Mouse (Mus musculus) stomach, embryonic 16.5 days (tissue): ENCODE measurements around the gene Pom121l2. TPM values are rescaled to one million over a fixed set of nuclear protein-coding genes. Genes with fewer than 3 reads are reported as not detected.
A peak's percentile ranks its signal among the peaks of the same experiment; 100 is the strongest.

Source experiments
- ATAC-seq: fragments of 200-750 bp; cut with Nextera tagmentation; 2 replicates; pipeline ENCODE4 v1.8.0; 2017; ENCODE audit warnings: moderate number of reproducible peaks, moderate TSS enrichment; ENCODE audit not compliant: insufficient read depth, low FRiP score
- H3K27ac ChIP-seq: fragments of 300-500 bp; sonication (generic); 2 replicates; pipeline ENCODE4 v1.5.1; 2014; ENCODE audit warnings: low read length
- H3K27me3 ChIP-seq: fragments of 300-500 bp; sonication (generic); 2 replicates; pipeline ENCODE4 v1.6.1; 2014; ENCODE audit warnings: low read length, control low read depth, mixed read lengths; ENCODE audit not compliant: control insufficient read depth, insufficient read depth
- H3K36me3 ChIP-seq: fragments of 300-500 bp; sonication (generic); 2 replicates; pipeline ENCODE4 v1.6.1; 2014; ENCODE audit warnings: low read length; ENCODE audit not compliant: control insufficient read depth, insufficient read depth
- H3K4me1 ChIP-seq: fragments of 300-500 bp; sonication (generic); 2 replicates; pipeline ENCODE4 v1.6.1; 2014; ENCODE audit warnings: low read length, control low read depth, mixed read lengths; ENCODE audit not compliant: control insufficient read depth, insufficient read depth
- H3K4me2 ChIP-seq: fragments of 300-500 bp; sonication (generic); 2 replicates; pipeline ENCODE4 v1.6.1; 2014; ENCODE audit warnings: low read depth, low read length, mixed read lengths
- H3K4me3 ChIP-seq: fragments of 300-500 bp; sonication (generic); replicated peaks from 2 replicates; pipeline ENCODE4 v1.5.1; 2014; ENCODE audit warnings: mild to moderate bottlenecking, low read length
- H3K9ac ChIP-seq: fragments of 300-500 bp; sonication (generic); 2 replicates; pipeline ENCODE4 v1.6.1; 2014; ENCODE audit warnings: low read length
- H3K9me3 ChIP-seq: fragments of 300-500 bp; sonication (generic); replicated peaks from 2 replicates; pipeline ENCODE4 v1.6.1; 2016; ENCODE audit warnings: low read length, control low read depth; ENCODE audit not compliant: control insufficient read depth
- WGBS: fragments of 180-500 bp; shearing (Covaris S2); extraction: QIAGEN DNeasy Blood & Tissue Kit; methylation state at CpG from one replicate; pipeline ENCODE4 v1.1.7; 2014; 5-methylcytosine and 5-hydroxymethylcytosine counted together
- polyA plus RNA-seq: library from polyadenylated mRNA; unstranded; fragments of >200 nt; fragmentation: Nextera tagmentation; extraction: Ambion mirVana; gene quantifications from 2 replicates; pipeline ENCODE4 v1.2.1, GENCODE M21; 2015

The Pom121l2 gene
- 0.09 TPM in 1 of 2 replicates, not detected in the other for polyA plus RNA-seq

GRCm38 (mm10) chr13:21980981-21981802 is at the start of gene Pom121l2:
Gene Pom121l2 (plus strand): TSS chr13:21981194.
- no peak within 1 kb of the TSS for H3K27ac ChIP-seq
- no peaks in the 10 kb centered on the region for H3K36me3 ChIP-seq
- H3K4me2 ChIP-seq, result peak within 1 kb of the TSS; percentile 97
- ATAC-seq, result peak; percentile 80; the same call in 1 of the 2 replicates
- H3K9ac ChIP-seq, result peak within 1 kb of the TSS; percentile 75
- H3K4me1 ChIP-seq, result peaks cover 7% of the 10 kb centered on the region; the same call in 1 of the 2 replicates
- no peaks in the 10 kb centered on the region for H3K9me3 ChIP-seq
- WGBS, result under 1% methylated on average over 58 of the region's 58 CpGs
- peaks cover 22% of the 10 kb centered on the region for H3K27me3 ChIP-seq
- H3K4me3 ChIP-seq, result peak within 1 kb of the TSS; percentile 54

DNA sequence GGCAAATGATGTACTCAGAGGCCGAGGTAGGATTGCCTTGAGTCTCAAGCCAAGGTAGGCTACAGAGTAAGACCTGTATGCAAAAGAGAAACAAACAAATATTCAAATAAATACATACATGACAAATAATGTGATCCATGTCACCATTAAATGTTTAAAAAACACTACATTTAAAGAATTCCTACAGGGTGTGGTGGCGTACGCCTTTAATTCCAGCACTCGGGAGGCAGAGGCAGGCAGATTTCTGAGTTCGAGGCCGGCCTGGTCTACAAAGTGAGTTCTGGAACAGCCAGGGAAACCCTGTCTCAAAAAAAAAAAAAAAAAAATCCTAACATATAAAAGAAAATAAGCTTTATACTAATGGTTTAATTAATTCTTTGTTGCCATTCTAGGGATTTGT is 49.3 kb upstream of the Pom121l2 start:
- no peak overlapping the region for H3K4me3 ChIP-seq
- no peaks in the 10 kb centered on the region for H3K4me1 ChIP-seq
- H3K27ac ChIP-seq, result no peak overlapping the region
- H3K36me3 ChIP-seq, result no peaks in the 10 kb centered on the region
- no peak overlapping the region for H3K9ac ChIP-seq
- no peaks in the 10 kb centered on the region for H3K9me3 ChIP-seq
- no peaks in the 10 kb centered on the region for H3K27me3 ChIP-seq
- ATAC-seq, result no peak
- H3K4me2 ChIP-seq, result no peak overlapping the region
- WGBS, result 69% methylated on average over 6 of the region's 6 CpGs

DNA sequence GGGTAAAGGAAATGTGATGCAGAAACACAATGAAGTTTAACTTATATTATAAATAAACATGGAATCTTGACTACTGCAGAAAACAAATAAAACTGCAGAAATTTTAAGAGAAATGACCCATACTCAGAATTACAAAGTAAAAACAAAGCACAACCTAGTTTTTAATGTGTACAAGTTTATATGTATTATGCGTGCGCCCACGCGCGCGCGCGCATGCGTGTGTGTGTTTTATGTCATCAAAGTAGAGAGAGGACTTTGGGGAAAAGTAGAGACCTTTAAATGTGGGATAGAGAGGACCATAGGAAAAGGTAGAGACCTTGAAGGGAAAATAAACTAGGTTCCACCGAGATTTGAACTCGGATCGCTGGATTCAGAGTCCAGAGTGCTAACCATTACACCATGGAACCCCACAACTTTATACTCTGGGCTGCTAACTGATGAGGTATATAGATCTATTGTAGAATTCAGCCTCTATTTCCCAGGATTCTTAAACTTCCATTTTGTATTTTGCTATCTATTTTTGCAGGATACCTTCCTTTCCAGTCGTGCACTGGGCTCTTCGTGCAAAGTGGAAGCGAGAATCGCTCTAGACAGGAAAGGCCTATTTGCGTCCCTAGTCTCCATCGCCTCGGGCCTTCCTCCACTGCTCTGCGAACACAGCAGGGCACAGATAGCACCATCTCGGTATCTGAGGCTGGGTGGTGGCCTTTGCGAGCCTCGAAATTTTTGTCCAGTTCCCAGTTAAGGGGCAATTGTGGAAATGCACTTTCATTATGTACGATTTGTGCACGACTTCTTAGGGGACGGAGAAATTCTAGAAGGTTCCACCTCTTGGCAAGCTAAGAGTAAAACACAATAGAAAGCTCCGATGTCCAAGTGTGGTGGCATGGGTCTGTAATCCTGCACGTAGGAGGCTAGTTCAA is 47.1 kb upstream of the Pom121l2 start:
- no peak for ATAC-seq
- Histone ChIP-seq H3K27ac (no peak overlapping the region), H3K9me3 (no peaks in the 10 kb centered on the region), H3K4me1 (no peaks in the 10 kb centered on the region), H3K4me2 (peak overlapping the region; percentile 38), H3K36me3 (no peaks in the 10 kb centered on the region), H3K4me3 (peak overlapping the region; percentile 23), H3K27me3 (no peaks in the 10 kb centered on the region), H3K9ac (0 out of 2 replicates have a peak overlapping the region, but pooled peaks have one; percentile 18)
- WGBS, result 27% methylated on average over 28 of the region's 28 CpGs

DNA sequence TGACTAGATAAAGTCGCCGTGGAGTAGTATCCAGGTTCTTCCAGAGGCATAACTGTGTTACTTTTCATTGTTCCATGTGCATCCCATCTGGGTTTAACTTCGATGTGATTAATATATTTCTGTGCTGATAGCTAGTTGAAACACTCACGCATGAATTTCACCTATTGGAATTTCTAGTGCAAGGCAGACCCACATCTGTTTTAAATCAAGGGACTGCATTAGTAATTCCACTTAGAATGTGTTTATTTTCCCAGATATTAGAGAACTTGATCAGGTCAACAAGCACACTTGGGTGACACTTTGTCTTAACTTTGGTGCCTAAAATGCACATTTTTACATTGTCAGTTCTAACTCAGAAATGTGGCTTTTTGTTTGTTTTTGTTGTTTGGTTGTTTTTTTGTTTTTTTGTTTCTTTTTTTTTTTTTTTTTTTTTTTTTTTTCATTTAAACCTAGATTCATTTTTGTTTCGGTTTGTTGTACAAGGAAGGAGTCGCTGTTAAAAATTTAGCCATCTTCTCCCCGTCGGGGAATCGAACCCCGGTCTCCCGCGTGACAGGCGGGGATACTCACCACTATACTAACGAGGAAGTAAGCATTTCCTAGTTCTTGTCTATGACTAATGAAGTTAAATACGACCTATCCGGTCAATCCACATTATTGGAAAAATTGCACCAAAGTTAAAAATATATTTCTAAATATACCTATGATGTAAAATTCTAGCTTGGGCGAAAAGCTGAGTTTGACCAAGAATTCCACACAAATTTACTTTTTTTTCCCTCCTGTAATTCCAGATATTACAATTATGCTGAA is 45.8 kb upstream of the Pom121l2 start:
- H3K4me1 ChIP-seq, result no peaks in the 10 kb centered on the region
- no peaks in the 10 kb centered on the region for H3K27me3 ChIP-seq
- H3K36me3 ChIP-seq, result no peaks in the 10 kb centered on the region
- H3K4me3 ChIP-seq, result no peak overlapping the region
- H3K9ac ChIP-seq, result no peak overlapping the region
- H3K9me3 ChIP-seq, result no peaks in the 10 kb centered on the region
- 16% methylated on average over 17 of the region's 17 CpGs for WGBS
- H3K27ac ChIP-seq, result no peak overlapping the region
- ATAC-seq, result no peak
- no peak overlapping the region for H3K4me2 ChIP-seq

GRCm38 (mm10) chr13:21935833-21936232 is 45.2 kb upstream of the Pom121l2 start:
- no peak for ATAC-seq

GRCm38 (mm10) chr13:21936968-21937367 is 44.0 kb upstream of the Pom121l2 start:
- H3K4me3 ChIP-seq, result peak overlapping the region; percentile 22

More at GRCm38 (mm10) chr13:21935833-21936232, 45.2 kb upstream of the Pom121l2 start:
- Histone ChIP-seq H3K9ac (no peak overlapping the region), H3K4me3 (peak overlapping the region; percentile 21), H3K4me2 (peak overlapping the region; percentile 33), H3K4me1 (no peaks in the 10 kb centered on the region), H3K36me3 (no peaks in the 10 kb centered on the region), H3K27ac (no peak overlapping the region), H3K27me3 (no peaks in the 10 kb centered on the region), H3K9me3 (no peaks in the 10 kb centered on the region)
- 10% methylated on average over 7 of the region's 7 CpGs for WGBS

DNA sequence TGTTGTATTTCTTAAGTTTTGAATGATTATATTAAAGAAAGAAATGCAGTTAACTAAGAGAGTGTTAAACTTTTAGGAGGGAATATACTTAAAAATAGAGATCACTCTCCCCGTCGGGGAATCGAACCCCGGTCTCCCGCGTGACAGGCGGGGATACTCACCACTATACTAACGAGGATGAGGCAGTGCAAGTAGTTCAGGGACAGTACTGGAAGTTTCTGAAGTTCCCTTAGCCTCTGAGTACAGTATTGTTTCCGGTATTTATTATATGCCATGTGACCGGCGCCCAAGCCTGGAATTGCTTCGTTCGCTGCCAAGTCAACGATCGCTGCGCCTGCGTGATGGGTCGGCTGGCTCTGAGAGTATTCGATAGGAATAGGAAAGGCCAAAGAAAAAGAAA is 40.8 kb upstream of the Pom121l2 start:
- H3K36me3 ChIP-seq, result no peaks in the 10 kb centered on the region
- H3K4me1 ChIP-seq, result no peaks in the 10 kb centered on the region
- H3K27ac ChIP-seq, result peak overlapping the region; percentile 66
- H3K27me3 ChIP-seq, result no peaks in the 10 kb centered on the region
- H3K4me3 ChIP-seq, result peak overlapping the region; percentile 64
- H3K4me2 ChIP-seq, result peak overlapping the region; percentile 73
- peak; percentile 87 for ATAC-seq
- under 1% methylated on average over 19 of the region's 19 CpGs for WGBS
- H3K9ac ChIP-seq, result peak overlapping the region; percentile 62
- H3K9me3 ChIP-seq, result no peaks in the 10 kb centered on the region

More at GRCm38 (mm10) chr13:21936968-21937367, 44.0 kb upstream of the Pom121l2 start:
- Histone ChIP-seq H3K27me3 (no peaks in the 10 kb centered on the region), H3K4me1 (no peaks in the 10 kb centered on the region), H3K36me3 (no peaks in the 10 kb centered on the region), H3K9me3 (no peaks in the 10 kb centered on the region), H3K4me2 (peak overlapping the region; percentile 33), H3K9ac (no peak overlapping the region), H3K27ac (no peak overlapping the region)
- 9% methylated on average over 17 of the region's 17 CpGs for WGBS
- peak; percentile 44 for ATAC-seq

DNA sequence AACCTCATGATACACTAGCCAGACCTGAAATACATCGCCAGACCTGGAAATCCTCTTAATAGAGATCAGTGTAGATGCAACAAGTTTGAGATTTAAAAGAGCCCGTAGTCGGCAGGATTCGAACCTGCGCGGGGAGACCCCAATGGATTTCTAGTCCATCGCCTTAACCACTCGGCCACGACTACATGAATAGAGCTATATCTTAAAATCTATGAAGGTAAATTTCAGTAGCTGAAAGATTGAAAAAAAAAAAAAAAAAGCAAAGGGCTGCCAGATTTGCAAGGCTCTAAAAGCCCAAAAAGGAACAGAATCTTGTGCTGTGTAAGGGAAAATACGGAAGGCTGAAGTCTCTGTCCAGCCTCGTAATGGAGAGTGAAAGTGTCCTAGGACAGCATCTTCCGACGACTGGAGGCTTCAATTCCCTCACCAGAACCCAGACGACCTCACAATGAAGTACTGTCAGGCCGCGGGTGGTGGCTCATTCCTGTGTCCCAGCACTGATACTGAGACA is 40.1 kb upstream of the Pom121l2 start:
- H3K4me2 ChIP-seq, result peak overlapping the region; percentile 73
- under 1% methylated on average over 16 of the region's 16 CpGs for WGBS
- peak overlapping the region; percentile 71 for H3K9ac ChIP-seq
- peak overlapping the region; percentile 66 for H3K27ac ChIP-seq
- peak overlapping the region; percentile 64 for H3K4me3 ChIP-seq
- H3K9me3 ChIP-seq, result no peaks in the 10 kb centered on the region
- no peaks in the 10 kb centered on the region for H3K27me3 ChIP-seq
- no peaks in the 10 kb centered on the region for H3K36me3 ChIP-seq
- ATAC-seq, result peak; percentile 25; the same call in 1 of the 2 replicates
- H3K4me1 ChIP-seq, result no peaks in the 10 kb centered on the region
